Mouse (Mus musculus): ENCODE results near the gene Mpnd.
A peak's percentile ranks its signal among the peaks of the same experiment; 100 is the strongest.

- TF ChIP-seq POLR2A (IDR thresholded peaks at IDR 0.05; ENCODE audit: low read depth, low read length) (peak; percentile 87), CTCF (IDR thresholded peaks at IDR 0.05; ENCODE audit: borderline replicate concordance, insufficient read depth, low read length) (peak; percentile 95)
These were observed 30.8 kb downstream of the Mpnd start, which contains the start of gene Sh3gl1 for GRCm38 (mm10) chr17:56036176-56036900.
